Mouse (Mus musculus): ENCODE data around the gene Phf10.
"Not testable (repeated sequence)": the region's sequence is repeated elsewhere in the genome, so short reads cannot be mapped to it uniquely, and the experiment has no call there.

The Phf10 gene

DNA sequence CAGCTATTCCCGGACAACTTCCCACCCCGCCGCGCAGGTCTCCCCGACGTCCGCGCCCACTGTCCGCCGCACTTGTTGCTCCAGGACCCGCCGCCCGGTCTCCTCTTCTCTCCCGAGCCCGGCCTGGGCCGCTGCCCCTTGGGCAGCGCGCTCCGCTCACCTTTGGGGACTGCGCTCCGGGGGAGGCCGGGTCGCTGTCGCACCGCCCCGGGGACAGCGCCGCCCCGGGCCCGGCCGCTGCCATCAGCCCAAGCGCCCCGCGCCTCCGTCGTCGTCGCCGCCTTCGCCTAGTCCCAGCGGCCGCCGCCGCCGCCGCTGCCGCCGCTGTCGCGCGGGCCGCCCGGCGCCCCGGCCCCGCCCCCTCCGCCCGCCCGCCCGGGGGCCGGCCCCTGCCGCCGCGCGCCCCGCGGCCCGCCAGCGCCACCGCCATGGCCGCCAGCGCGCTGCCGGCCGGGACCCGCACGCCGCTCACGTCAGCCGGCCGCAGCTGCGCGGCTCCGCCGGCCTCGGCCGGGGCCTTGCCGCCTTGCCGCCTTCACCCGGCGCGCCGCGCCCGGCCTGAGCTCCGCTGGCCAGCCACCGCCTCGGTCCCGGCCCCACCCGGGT lies at the start of gene Phf10:
Gene Phf10, minus strand, starts transcription at position 323 of the 606 bp plus-strand sequence.
- not testable (repeated sequence) for DNase-seq

DNA sequence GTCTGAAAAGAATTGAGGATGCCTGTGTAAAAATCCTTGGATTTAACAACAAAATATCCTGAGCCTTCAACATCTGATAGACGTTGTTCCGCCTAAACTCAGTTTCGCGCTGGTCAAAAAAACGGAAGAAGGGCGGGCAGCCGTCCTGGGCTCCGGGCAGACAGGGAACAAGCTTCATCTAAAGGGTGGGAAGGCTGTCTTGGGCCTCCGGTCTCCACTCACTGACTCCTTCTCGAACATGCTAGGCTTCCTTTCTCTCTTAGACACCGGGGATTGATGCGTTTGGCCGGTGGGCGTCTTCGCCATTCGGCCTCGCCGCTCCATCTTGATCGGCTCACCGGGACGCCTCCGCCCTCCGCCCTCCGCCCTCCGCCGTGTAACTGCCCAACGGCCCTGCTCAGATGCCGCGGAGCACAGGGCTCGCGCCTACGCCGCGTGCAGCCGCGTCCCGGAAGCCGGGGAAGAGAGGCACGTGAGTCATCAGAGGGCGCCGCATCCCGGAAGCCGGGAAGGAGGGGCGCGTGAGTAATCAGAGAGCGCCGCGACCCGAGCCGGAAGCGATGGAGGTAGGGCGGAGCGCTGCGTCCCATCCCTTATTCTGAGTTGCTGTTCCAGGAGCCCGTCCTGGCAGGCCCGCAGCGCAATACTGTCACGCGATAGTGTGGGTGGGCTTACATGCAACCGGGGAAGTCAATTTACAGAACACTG lies 48.8 kb upstream of the Phf10 start, which contains the start of gene Gm3435:
Gene Gm3435, plus strand, starts transcription at position 471 of the 708 bp plus-strand sequence.
- not testable (repeated sequence) for DNase-seq

DNA sequence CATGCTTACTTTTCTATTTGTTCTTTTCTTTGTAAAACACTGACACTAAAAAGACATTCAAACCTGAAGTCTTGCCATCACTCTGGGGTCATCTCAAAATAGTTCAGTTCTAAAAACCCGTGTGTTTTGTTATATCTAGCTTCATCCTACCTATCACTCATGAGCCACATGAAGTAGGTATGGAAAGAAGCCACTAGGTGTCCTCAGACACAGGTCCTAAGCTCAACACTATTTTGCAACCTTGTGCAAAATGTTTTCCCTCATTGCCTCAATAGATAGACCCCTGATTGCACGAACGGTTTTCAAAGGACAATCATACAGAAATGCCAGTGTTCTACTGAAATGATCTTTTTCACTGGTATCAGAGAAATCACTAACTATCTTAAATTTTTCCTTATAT lies 48.0 kb upstream of the Phf10 start:
- not testable (repeated sequence) for DNase-seq

DNA sequence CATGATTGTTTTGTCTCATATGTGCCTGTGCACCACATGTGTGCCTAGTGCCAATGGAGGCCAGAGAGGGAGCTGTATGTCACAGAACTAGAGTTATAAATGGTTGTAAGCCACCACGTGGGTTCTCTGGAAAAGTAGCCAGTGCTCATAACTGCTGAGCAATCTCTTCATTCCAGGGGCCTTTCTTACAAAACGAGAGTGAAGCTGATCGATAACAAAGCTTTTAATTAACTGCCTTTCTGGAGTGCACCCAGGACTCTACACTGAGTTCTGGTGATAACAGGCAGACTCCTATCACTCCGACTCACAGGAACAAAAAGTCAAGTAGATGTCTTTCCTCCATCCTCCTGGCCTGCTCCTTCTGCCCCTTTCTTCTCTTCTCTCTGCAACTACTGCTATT lies 39.0 kb upstream of the Phf10 start:
- not testable (repeated sequence) for DNase-seq

DNA sequence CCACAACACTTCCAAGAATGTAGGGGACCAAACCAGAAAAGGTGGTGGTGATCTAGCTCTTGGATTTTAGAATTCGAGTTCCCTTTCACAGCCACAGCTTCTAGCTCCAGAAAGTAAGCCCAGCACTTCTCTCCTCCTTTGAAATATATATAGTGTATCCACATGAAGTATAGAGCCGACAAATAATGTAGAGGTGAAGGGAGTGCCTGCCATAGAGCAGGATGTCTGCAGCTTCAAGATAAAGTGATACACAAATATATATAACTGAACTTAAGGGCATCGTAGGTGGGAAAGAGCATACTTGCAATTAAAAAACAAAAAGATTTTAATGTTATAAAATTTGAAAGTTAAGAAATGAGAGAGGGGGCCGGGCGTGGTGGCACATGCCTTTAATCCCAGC lies 33.1 kb upstream of the Phf10 start:
- not testable (repeated sequence) for DNase-seq

DNA sequence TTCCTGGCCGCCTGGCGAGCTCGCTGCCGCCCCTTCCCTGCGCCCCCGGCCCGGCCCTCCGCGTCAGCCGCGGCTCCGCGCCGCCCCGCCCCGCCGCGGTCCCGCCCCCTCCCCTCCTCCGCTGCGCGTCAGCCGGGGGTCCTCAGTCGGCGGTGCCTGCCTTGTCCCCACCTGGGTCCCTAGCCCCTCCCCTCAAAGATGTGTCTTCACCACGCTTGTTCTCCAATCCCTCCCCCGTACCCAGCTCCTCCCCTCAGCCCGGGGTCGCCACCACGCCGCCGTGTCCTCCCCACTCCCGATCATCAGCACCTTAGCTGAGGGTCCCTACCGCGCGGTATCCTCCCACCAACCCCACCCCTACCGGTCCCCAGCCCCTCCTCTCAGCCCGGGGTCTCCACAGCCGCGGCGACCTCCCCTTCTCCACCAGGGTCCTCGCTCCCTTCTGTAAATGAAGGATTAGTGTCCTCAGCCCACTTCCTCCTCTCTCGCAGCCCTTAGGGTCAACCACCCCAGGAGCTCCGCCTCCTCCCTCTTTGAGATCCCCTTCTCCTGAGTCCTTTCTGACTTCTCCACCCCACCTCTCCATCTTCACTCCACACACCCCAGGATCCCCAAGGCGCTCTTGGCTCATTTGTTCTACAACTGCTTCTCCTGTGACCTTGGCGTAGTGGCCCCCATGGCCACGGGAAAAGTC lies 32.2 kb upstream of the Phf10 start:
- DNase-seq: not testable (repeated sequence)

DNA sequence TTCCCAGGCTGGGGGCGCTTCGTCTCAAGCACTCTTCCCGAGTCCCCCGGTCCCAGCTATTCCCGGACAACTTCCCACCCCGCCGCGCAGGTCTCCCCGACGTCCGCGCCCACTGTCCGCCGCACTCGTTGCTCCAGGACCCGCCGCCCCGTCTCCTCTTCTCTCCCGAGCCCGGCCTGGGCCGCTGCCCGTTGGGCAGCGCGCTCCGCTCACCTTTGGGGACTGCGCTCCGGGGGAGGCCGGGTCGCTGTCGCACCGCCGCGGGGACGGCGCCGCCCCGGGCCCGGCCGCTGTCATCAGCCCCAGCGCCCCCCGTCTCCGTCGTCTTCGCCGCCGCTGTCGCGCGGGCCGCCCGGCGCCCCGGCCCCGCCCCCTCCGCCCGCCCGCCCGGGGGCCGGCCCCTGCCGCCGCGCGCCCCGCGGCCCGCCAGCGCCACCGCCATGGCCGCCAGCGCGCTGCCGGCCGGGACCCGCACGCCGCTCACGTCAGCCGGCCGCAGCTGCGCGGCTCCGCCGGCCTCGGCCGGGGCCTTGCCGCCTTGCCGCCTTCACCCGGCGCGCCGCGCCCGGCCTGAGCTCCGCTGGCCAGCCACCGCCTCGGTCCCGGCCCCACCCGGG lies 31.6 kb upstream of the Phf10 start:
- not testable (repeated sequence) for DNase-seq

DNA sequence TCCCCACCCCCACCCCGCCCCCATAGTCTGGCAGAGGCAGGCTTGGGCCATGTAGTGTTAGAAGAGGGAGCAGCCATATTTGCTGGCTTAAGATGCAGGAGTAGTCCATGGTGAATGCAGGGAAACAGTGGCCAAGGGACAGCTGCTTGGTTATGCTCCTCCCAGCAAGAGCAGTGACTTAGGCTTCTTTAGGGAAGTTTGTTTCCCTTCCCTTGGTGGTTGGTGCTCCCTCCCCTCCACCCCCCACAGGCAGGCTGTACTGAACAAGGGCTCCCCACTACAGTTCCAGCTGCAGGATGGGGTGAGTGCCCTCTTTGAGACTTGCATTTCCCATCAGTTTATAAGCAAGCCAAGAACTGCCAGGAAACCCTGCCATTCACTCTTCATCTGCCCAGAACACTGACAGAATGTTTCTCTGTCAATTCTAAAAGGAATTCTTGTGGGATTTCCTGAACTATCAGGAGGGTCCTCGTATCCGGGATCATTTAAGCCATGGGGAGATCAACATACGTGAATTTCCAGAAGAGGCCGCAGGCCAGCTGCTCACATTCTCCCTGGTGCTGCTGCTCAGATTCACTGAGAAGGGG lies 29.1 kb upstream of the Phf10 start:
- not testable (repeated sequence) for DNase-seq

DNA sequence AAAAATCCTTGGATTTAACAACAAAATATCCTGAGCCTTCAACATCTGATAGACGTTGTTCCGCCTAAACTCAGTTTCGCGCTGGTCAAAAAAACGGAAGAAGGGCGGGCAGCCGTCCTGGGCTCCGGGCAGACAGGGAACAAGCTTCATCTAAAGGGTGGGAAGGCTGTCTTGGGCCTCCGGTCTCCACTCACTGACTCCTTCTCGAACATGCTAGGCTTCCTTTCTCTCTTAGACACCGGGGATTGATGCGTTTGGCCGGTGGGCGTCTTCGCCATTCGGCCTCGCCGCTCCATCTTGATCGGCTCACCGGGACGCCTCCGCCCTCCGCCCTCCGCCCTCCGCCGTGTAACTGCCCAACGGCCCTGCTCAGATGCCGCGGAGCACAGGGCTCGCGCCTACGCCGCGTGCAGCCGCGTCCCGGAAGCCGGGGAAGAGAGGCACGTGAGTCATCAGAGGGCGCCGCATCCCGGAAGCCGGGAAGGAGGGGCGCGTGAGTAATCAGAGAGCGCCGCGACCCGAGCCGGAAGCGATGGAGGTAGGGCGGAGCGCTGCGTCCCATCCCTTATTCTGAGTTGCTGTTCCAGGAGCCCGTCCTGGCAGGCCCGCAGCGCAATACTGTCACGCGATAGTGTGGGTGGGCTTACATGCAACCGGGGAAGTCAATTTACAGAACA lies 17.4 kb upstream of the Phf10 start, which contains the start of the genes 9030025P20Rik and Gm3417:
Gene 9030025P20Rik, plus strand, starts transcription at position 107 of the 677 bp plus-strand sequence.
Gene Gm3417, minus strand, starts transcription at position 429 of the 677 bp plus-strand sequence.
- DNase-seq: not testable (repeated sequence)

DNA sequence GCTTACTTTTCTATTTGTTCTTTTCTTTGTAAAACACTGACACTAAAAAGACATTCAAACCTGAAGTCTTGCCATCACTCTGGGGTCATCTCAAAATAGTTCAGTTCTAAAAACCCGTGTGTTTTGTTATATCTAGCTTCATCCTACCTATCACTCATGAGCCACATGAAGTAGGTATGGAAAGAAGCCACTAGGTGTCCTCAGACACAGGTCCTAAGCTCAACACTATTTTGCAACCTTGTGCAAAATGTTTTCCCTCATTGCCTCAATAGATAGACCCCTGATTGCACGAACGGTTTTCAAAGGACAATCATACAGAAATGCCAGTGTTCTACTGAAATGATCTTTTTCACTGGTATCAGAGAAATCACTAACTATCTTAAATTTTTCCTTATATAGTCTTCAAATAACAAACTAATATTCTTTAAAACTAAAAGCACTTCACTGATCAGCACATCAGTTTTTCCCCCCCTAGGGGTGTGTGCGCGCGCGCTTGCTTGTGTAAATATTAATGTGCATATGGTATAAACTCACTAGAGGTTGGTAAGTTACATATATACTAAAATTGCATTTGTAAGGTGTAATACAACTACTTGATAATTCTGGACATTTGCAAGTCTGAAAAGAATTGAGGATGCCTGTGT lies 16.8 kb upstream of the Phf10 start:
- DNase-seq: not testable (repeated sequence)

DNA sequence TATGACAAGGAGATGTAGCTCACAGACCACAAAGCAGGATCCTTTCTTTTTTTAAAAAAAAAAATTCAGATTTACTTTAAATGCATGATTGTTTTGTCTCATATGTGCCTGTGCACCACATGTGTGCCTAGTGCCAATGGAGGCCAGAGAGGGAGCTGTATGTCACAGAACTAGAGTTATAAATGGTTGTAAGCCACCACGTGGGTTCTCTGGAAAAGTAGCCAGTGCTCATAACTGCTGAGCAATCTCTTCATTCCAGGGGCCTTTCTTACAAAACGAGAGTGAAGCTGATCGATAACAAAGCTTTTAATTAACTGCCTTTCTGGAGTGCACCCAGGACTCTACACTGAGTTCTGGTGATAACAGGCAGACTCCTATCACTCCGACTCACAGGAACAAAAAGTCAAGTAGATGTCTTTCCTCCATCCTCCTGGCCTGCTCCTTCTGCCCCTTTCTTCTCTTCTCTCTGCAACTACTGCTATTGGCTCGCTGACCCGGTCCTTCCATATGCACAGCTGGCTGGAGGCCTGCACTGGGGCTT lies 7.4 kb upstream of the Phf10 start:
- not testable (repeated sequence) for DNase-seq

DNA sequence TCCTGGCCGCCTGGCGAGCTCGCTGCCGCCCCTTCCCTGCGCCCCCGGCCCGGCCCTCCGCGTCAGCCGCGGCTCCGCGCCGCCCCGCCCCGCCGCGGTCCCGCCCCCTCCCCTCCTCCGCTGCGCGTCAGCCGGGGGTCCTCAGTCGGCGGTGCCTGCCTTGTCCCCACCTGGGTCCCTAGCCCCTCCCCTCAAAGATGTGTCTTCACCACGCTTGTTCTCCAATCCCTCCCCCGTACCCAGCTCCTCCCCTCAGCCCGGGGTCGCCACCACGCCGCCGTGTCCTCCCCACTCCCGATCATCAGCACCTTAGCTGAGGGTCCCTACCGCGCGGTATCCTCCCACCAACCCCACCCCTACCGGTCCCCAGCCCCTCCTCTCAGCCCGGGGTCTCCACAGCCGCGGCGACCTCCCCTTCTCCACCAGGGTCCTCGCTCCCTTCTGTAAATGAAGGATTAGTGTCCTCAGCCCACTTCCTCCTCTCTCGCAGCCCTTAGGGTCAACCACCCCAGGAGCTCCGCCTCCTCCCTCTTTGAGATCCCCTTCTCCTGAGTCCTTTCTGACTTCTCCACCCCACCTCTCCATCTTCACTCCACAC lies 583 bp upstream of the Phf10 start:
- not testable (repeated sequence) for DNase-seq

DNA sequence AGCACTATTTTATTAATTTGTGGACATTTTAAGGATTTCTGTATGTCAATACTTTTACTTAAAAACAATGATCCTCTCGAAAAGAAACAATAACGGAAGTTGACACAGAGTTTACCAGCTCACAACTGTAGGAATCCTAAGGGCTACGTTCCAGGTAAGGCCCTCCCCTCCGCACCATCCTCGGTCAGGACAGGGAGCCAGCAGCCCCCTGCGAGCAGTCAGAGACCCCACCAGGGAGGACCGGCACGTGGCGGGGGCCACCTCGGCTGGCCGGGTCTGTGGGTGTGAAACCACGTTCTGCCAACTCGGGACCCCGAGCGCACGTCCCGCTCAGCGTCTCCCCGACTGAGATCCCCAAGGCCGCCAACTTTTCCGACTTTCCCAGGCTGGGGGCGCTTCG lies 553 bp downstream of the Phf10 start:
- DNase-seq: no peak

DNA sequence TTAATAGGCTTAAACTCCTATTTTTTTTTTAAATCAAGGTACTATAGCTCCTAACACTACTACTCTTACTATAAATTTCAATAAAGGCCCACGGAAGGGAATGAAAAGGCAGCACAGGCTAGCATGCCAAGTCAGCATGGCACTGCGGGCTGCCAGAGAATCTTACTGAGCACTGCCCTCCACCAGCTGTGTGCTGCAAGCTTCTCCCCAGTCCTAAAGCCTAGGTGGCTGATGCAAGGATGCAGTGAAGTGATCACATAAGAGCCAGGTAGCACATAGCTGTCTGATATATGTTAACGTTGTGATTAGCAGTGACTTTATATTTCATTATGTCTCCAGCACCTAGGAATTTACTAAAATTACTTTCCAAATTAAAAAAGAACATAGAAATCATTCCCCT lies 1.1 kb downstream of the Phf10 start:
- DNase-seq: no peak

DNA sequence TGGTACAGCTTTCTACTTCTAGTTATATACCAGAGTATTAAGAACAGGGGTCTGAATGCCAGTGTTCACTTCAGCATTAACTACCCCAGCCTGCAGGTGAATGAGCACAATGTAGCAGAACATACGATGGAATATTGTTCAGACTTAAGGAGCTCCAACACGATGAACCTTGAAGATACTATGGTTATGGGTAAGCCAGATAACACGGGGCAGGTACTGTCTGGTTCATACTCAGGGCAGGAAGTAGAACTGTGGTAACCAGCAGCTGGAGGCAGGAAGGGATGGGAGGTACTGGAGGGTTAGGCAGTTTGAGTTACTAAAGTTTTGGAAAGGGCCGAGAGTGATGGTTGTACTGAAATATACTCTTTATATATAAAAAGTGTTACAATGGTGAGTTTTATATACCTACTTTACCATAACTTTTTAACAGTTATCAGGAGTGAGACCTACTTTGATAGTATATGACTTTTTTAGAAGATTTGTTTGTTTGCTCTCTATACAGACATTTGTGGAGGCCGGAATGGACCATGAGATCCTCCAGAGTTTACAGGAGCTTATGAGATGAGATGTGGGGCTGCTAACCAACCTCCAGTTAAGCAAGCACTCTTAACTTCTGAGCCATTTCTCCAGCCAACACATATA lies 2.3 kb downstream of the Phf10 start:
- no peak for DNase-seq

DNA sequence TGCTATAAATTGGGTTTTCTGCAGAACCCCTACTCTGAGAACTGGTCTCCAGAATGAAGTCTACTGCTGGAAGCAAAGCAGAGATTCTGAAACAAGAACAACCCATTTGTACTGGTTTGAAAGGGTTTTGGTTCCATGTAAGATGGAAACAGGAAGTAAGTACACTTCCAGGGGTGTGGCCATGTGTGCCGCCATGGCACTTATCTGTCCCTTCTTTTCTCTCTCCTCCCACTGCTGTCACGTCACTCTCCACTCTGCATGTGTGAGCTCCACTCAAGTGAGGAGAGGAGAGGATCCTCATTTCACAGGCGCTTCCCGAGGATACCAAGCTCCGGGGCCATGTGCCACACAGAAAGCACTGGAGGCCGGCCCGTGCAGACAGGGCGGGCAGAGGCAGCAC lies 7.6 kb downstream of the Phf10 start:
- no peak for DNase-seq

DNA sequence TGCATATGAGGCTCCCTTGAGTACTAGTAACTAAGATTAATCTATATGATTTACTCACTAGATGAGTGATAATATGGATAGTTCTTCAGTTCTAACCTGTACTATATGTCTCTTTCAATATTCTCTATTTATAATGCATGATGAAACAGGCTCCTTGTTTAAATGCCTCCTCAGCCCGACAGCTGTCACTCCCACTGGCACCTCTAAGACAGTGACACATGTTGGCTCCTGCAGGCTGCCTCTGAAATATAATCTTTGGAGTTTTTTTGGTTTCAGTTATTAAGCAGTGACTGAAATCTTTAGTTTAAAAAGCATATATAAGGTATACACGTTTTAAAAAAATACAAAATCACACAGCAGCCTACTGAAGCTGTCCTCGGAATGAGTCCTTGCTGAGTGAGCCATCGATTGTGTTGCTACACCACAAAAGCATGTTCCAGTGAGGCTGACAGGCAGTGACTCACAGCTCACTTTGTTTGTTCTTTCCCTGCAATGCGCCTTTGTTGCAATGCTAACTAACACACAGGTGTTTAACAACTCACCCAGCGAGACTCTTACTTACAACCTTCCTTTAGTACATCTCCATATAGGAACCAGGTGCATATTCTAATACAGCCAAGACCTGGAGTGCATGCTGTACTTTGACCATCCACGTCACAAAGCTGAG lies 11.8 kb downstream of the Phf10 start:
- DNase-seq: no peak

DNA sequence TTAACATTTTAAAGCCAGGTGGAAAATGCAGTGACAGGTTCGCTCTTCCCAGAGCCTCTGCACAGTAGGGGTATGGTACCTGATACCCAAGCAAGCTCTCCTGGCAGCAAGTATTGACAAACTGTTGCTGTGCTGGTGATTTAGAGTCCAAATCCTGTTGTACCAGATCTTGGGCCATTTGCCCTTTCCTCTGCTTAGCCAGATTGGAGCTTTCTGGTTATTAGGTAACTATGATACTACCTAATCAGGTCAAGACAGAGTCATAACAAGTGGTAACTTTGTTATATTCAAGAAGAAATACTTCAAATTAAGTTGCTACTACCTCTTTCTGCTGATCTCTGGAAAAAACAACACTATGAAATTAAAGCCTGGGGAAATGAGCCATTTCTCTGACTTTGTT lies 16.5 kb downstream of the Phf10 start:
- no peak for DNase-seq

DNA sequence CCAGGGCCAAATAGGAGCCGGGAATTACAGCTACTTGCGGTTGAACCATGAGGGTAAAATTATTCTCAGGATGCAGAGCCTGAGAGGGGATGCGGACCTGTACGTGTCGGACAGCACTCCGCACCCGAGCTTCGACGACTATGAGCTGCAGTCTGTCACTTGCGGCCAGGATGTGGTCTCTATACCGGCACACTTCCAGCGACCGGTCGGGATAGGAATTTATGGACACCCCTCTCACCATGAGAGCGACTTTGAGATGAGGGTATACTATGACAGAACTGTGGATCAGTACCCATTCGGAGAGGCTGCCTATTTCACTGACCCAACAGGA lies 17.4 kb downstream of the Phf10 start:
- no peak for DNase-seq

Data from right cerebral cortex, adult 18-20 months (tissue).